Comparison of ENCODE assay signal across 13 mouse cellular contexts in the genomic region with DNA sequence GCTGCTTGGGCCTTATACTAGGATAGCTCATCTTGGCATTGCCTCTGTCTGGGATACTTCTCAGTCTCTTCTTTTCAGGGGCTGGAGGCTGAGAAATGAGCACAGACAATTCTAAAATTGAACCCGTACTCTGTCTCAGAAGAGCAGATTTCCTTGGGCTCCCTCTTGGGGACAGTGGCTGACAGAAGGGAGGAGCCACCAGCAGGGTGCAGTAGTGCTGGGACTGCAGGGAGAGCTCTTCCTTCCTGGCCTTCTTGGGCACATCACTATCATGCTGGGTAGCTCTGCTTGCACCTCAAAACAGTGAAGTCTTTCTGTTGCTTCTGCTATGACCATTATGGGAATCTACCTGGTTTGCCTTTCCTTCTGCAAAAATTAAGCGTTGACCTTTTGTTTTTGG. TPM values are rescaled to one million over a fixed set of nuclear protein-coding genes. Genes with fewer than 3 reads are reported as not detected.
DNase-seq lines count a peak whose midpoint lies in the region; ATAC-seq and TF ChIP-seq lines count a peak whose summit lies in the region.
"Had no signal": no experiment of that assay in that cellular context is flagged by ENCODE, and none has a peak within 500 bp of the region (broad histone marks: within the 10 kb centered on the region; RNA-seq: fewer than 3 reads in every experiment).

No protein-coding gene starts in this region.

- no peaks in the 10 kb centered on the region for H3K36me3 ChIP-seq in heart, postnatal 0 days (replicated peaks; ENCODE audit: control insufficient read depth, insufficient read depth, low read length)
- no peaks in the 10 kb centered on the region for H3K36me3 ChIP-seq in midbrain, embryonic 10.5 days
- no peaks in the 10 kb centered on the region for H3K36me3 ChIP-seq in midbrain, embryonic 11.5 days (ENCODE audit: control insufficient read depth, insufficient read depth, low read length)
- no peaks in the 10 kb centered on the region for H3K36me3 ChIP-seq in liver, embryonic 13.5 days
- H3K36me3 ChIP-seq in stomach, postnatal 0 days (ENCODE audit: control insufficient read depth, insufficient read depth, low read length): no peaks in the 10 kb centered on the region
- H3K36me3 ChIP-seq: embryonic facial prominence, embryonic 15.5 days; stomach, embryonic 15.5 days had no signal

- WGBS in heart, postnatal 0 days: 42% methylated on average over 2 of the region's 2 CpGs
- 28% methylated on average over 2 of the region's 2 CpGs for WGBS in midbrain, embryonic 10.5 days
- 33% methylated on average over 2 of the region's 2 CpGs for WGBS in midbrain, embryonic 11.5 days
- WGBS in liver, embryonic 13.5 days (ENCODE audit: insufficient replicate concordance): 18% methylated on average over 2 of the region's 2 CpGs
- 52% methylated on average over 2 of the region's 2 CpGs for WGBS in stomach, postnatal 0 days

- H3K9ac ChIP-seq in heart, postnatal 0 days (replicated peaks; ENCODE audit: low read depth, low read length): no peak overlapping the region
- no peak overlapping the region for H3K9ac ChIP-seq in midbrain, embryonic 11.5 days (ENCODE audit: low read length)
- no peak overlapping the region for H3K9ac ChIP-seq in liver, embryonic 13.5 days
- no peak overlapping the region for H3K9ac ChIP-seq in stomach, postnatal 0 days (ENCODE audit: low read length)
- H3K9ac ChIP-seq: embryonic facial prominence, embryonic 15.5 days; stomach, embryonic 15.5 days had no signal

- H3K4me1 ChIP-seq in heart, postnatal 0 days (ENCODE audit: control insufficient read depth, insufficient read depth): peaks cover under 1% of the 10 kb centered on the region; the same call in 1 of the 2 replicates
- peaks cover 31% of the 10 kb centered on the region for H3K4me1 ChIP-seq in midbrain, embryonic 10.5 days
- H3K4me1 ChIP-seq in midbrain, embryonic 11.5 days (ENCODE audit: control insufficient read depth, insufficient read depth, low read length): peaks cover 8% of the 10 kb centered on the region; the same call in 1 of the 2 replicates
- peaks cover 27% of the 10 kb centered on the region for H3K4me1 ChIP-seq in liver, embryonic 13.5 days (replicated peaks)
- no peaks in the 10 kb centered on the region for H3K4me1 ChIP-seq in stomach, postnatal 0 days (replicated peaks; ENCODE audit: control insufficient read depth, insufficient read depth)

- TF ChIP-seq EP300 in heart, postnatal 0 days (IDR thresholded peaks at IDR 0.05; ENCODE audit: low read depth): no peak
- TF ChIP-seq EP300 in stomach, postnatal 0 days (optimal IDR thresholded peaks at IDR 0.05): no peak

- no peaks in the 10 kb centered on the region for H3K9me3 ChIP-seq in heart, postnatal 0 days (replicated peaks; ENCODE audit: control insufficient read depth, low read length)
- H3K9me3 ChIP-seq in midbrain, embryonic 10.5 days (replicated peaks): no peaks in the 10 kb centered on the region
- H3K9me3 ChIP-seq in midbrain, embryonic 11.5 days (ENCODE audit: control insufficient read depth, low read length): no peaks in the 10 kb centered on the region
- no peaks in the 10 kb centered on the region for H3K9me3 ChIP-seq in liver, embryonic 13.5 days (replicated peaks)
- H3K9me3 ChIP-seq in stomach, postnatal 0 days (ENCODE audit: control insufficient read depth, low read length): no peaks in the 10 kb centered on the region
- H3K9me3 ChIP-seq: embryonic facial prominence, embryonic 15.5 days; stomach, embryonic 15.5 days had no signal

- intact Hi-C loops in heart, postnatal 36 days (cut with DNase I): no loop called here

- no peak overlapping the region for H3K4me3 ChIP-seq in heart, postnatal 0 days (ENCODE audit: low read depth, low read length)
- no peak overlapping the region for H3K4me3 ChIP-seq in midbrain, embryonic 10.5 days
- H3K4me3 ChIP-seq in midbrain, embryonic 11.5 days (ENCODE audit: low read depth, low read length): no peak overlapping the region
- H3K4me3 ChIP-seq in liver, embryonic 13.5 days (replicated peaks): no peak overlapping the region
- no peak overlapping the region for H3K4me3 ChIP-seq in stomach, postnatal 0 days (ENCODE audit: low read depth, low read length)
- H3K4me3 ChIP-seq: embryonic facial prominence, embryonic 15.5 days; stomach, embryonic 15.5 days had no signal

- ATAC-seq in heart, postnatal 0 days (ENCODE audit: insufficient read depth, low read depth): no peak
- no peak for ATAC-seq in midbrain, embryonic 11.5 days (ENCODE audit: low FRiP score)
- ATAC-seq in liver, embryonic 13.5 days (ENCODE audit: low read depth): peak; percentile 64
- ATAC-seq in stomach, postnatal 0 days (ENCODE audit: low FRiP score, low TSS enrichment): no peak
- ATAC-seq: activated CD4-positive, CD25-positive, alpha-beta regulatory T cell, adult 4 months had no signal

- no peak overlapping the region for H3K4me2 ChIP-seq in heart, postnatal 0 days (ENCODE audit: low read depth, low read length)
- H3K4me2 ChIP-seq in midbrain, embryonic 11.5 days: no peak overlapping the region
- H3K4me2 ChIP-seq in liver, embryonic 13.5 days: no peak overlapping the region
- H3K4me2 ChIP-seq in stomach, postnatal 0 days (replicated peaks; ENCODE audit: low read depth): no peak overlapping the region
- H3K4me2 ChIP-seq: embryonic facial prominence, embryonic 15.5 days; stomach, embryonic 15.5 days had no signal

- no peak for DNase-seq in heart, postnatal 0 days (ENCODE audit: low spot score)
- no peak for DNase-seq in heart, postnatal 36 days
- no peak for DNase-seq in midbrain, embryonic 10.5 days (ENCODE audit: low spot score)
- DNase-seq in midbrain, embryonic 11.5 days (ENCODE audit: low spot score, missing footprints): no peak
- DNase-seq in liver, embryonic 13.5 days: no peak
- no peak for DNase-seq in stomach, postnatal 0 days (ENCODE audit: low spot score)
- DNase-seq in cerebellum, postnatal 14 days: no peak
- no peak for DNase-seq in cerebellum, postnatal 10 days
- DNase-seq: heart, postnatal 10 days; lung, postnatal 14 days had no signal

- TF ChIP-seq CTCF in heart, postnatal 0 days (IDR thresholded peaks at IDR 0.05; ENCODE audit: low read depth): peak; percentile 29
- TF ChIP-seq CTCF in stomach, postnatal 0 days (IDR thresholded peaks at IDR 0.05; ENCODE audit: low read depth): peak; percentile 55

- H3K27me3 ChIP-seq in heart, postnatal 0 days (ENCODE audit: control insufficient read depth, insufficient read depth, low read length): no peaks in the 10 kb centered on the region
- peaks cover 14% of the 10 kb centered on the region for H3K27me3 ChIP-seq in midbrain, embryonic 10.5 days (ENCODE audit: low read depth, poor library complexity, severe bottlenecking)
- H3K27me3 ChIP-seq in midbrain, embryonic 11.5 days (ENCODE audit: control insufficient read depth, insufficient read depth, low read length): no peaks in the 10 kb centered on the region
- no peaks in the 10 kb centered on the region for H3K27me3 ChIP-seq in liver, embryonic 13.5 days
- H3K27me3 ChIP-seq in stomach, postnatal 0 days (ENCODE audit: control insufficient read depth, insufficient read depth, low read length): no peaks in the 10 kb centered on the region
- H3K27me3 ChIP-seq: embryonic facial prominence, embryonic 15.5 days; stomach, embryonic 15.5 days had no signal

- H3K27ac ChIP-seq in heart, postnatal 0 days (ENCODE audit: low read depth): no peak overlapping the region
- H3K27ac ChIP-seq in midbrain, embryonic 10.5 days (replicated peaks): peak overlapping the region; percentile 69
- no peak overlapping the region for H3K27ac ChIP-seq in midbrain, embryonic 11.5 days (ENCODE audit: low read depth, low read length)
- no peak overlapping the region for H3K27ac ChIP-seq in liver, embryonic 13.5 days
- no peak overlapping the region for H3K27ac ChIP-seq in stomach, postnatal 0 days (replicated peaks)
- H3K27ac ChIP-seq: embryonic facial prominence, embryonic 15.5 days; stomach, embryonic 15.5 days had no signal

RNA-seq across cellular contexts. Expression of a gene that starts 5.4 kb away (rescaled TPM):
- 6.6 and 9.4 TPM in 2 replicates for total RNA-seq in heart, postnatal 0 days (2014; rRNA removed; ENCODE audit: low replicate concordance)
- 2.4 and 3.2 TPM in 2 replicates for polyA plus RNA-seq in heart, postnatal 0 days (2015; fragmentation: Nextera tagmentation; extraction: Ambion mirVana)
- 1 to 10 TPM; 1.0 to 1.8 TPM for total RNA-seq in heart, postnatal 36 days (2021)
- 17.5 and 19.4 TPM in 2 replicates for polyA plus RNA-seq in midbrain, embryonic 10.5 days (2016; fragmentation: Nextera tagmentation; extraction: Ambion mirVana)
- 10.1 and 10.3 TPM in 2 replicates for polyA plus RNA-seq in midbrain, embryonic 11.5 days (2014; fragmentation: Nextera tagmentation; extraction: Ambion mirVana)
- 8.8 and 9.1 TPM in 2 replicates for polyA plus RNA-seq in liver, embryonic 13.5 days (2015; fragmentation: Nextera tagmentation; extraction: Ambion mirVana)
- 11.0 and 11.8 TPM in 2 replicates for polyA plus RNA-seq in stomach, postnatal 0 days (2015; fragmentation: Nextera tagmentation; extraction: Ambion mirVana)

RNA-seq across cellular contexts. Expression of a gene that starts 32.6 kb away (rescaled TPM):
- 1.1 and 3.7 TPM in 2 replicates for total RNA-seq in heart, postnatal 0 days (2014; rRNA removed; ENCODE audit: low replicate concordance)
- 3.3 and 3.5 TPM in 2 replicates for polyA plus RNA-seq in heart, postnatal 0 days (2015; fragmentation: Nextera tagmentation; extraction: Ambion mirVana)
- 1 to 10 TPM; 4.6 to 4.7 TPM for total RNA-seq in heart, postnatal 36 days (2021)
- 0.46 and 0.83 TPM in 2 replicates for polyA plus RNA-seq in midbrain, embryonic 10.5 days (2016; fragmentation: Nextera tagmentation; extraction: Ambion mirVana)
- 0.71 and 0.73 TPM in 2 replicates for polyA plus RNA-seq in midbrain, embryonic 11.5 days (2014; fragmentation: Nextera tagmentation; extraction: Ambion mirVana)
- 1.5 and 1.8 TPM in 2 replicates for polyA plus RNA-seq in liver, embryonic 13.5 days (2015; fragmentation: Nextera tagmentation; extraction: Ambion mirVana)
- polyA plus RNA-seq in stomach, postnatal 0 days (2015; fragmentation: Nextera tagmentation; extraction: Ambion mirVana): 1.8 and 1.9 TPM in 2 replicates
